Mouse (Mus musculus) mouse embryonic stem cell (cell line): Measurements from ENCODE around the gene Phf21b.
"Not testable (repeated sequence)": the region's sequence is repeated elsewhere in the genome, so short reads cannot be mapped to it uniquely, and the experiment has no call there.

Experiments
- in situ Hi-C, 2 experiments: fragments of 300-500 bp; cut with MboI; formaldehyde crosslinking; loops; 1 replicate in 1 of 2; 3 replicates in 1 of 2; pipeline ENCODE4 v1.14.3; 2019 to 2020; ENCODE audit warnings: low sequenced_read_pairs in 2 of 2, low pct_unique_long_range_greater_than_20kb in 1 of 2, mixed read lengths in 1 of 2; ENCODE audit not compliant: unreplicated experiment in 1 of 2

Gene Phf21b

DNA sequence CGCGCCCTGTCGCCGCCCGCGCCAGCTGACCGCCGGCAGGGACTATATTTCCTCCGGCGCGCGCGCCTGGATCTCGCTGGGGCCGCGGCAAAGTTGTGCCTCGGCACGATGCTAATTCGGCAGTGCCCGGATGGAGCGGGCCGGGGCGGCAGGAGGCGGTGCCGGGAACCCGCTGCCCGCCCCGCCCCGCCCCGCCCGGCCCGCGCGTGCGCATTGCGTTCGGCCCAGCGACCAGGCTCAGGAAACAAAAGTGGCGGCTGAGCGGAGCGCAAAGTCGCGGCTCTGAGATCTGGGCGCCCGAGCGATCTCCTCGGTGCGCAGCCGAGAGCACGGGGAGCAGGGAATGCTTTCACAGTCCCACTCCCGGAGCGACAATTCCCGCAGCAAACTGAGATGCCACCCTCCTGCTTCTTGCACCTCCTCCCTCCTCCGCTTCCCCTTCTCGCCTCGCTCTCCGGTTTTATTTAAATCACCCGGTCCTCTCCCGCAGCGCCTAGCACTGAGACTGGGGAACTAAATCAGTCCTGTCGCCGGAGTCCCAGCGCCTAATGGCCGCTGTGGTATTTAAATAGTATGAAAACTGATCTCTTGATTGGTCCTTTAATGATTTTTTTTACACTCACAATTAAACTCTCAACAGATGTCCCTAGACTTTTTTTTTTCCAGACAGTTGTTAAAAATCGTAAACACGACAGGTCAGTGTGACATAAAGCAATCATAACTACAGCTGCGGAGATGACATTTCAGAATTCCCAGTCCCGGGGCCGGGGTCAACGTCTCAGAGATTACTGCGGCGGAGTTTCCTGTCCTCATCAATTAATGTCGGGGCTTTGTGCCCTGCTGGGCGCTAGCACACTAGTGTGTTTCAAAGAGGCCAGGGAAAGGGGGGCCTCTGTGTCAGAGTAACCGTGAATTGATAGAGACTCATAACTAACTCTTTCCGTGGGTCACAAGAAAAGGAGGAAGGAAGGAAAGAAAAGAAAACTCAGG, at the start of gene Phf21b:
Gene Phf21b, minus strand, starts transcription at position 44 of the 990 bp plus-strand sequence.
- in situ Hi-C loops = no loop called here

DNA sequence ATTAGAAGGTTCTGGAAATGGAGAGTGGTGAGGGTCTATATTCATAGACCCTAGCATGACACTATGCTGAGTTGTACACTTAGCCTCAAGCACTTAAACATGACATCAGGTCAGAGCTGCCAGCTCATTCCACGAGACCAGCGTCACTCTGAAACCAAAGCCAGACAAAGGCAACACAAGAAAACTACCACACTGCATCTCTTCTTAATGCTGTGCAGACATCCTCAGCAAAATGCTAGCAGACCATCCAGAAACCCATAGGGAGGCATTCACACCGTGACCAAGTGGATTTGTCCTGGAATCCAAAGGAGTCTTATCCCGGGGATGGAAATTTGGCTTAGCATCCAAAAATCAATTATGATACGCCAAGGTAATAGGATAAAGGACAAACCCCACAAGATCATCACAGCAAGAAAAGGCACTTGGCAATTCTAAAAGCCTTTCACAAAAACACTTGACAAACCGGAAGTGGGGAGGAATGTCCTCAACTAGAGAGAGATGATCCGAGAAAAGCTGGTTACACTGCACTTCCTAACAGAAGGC, 48.1 kb upstream of the Phf21b start:
- in situ Hi-C loops = no loop called here

GRCm38 (mm10) chr15:84898077-84898476, 42.2 kb upstream of the Phf21b start:
- in situ Hi-C loops = no loop called here

- in situ Hi-C loops = no loop called here
These were observed 40.8 kb upstream of the Phf21b start for GRCm38 (mm10) chr15:84896664-84897063.

DNA sequence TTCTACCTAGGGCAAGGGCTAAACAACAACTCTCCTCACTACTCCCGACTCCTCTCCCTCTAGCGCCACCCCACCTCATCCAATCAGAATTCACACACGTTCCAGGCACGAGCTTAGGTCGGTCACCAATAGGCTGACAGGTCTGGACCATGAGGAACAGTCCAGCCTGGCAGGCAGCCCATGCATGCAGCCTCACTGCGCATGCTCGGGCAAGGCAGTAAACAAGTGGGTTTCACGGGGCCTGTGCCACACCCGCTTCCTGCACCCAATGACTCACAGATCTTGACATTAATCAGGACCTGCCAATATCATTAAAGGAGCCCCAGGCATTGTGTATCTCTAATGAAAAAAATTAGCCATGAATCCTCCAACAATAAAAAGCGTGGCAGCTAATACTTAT, 40.4 kb upstream of the Phf21b start:
- in situ Hi-C loops = not testable (repeated sequence)

- in situ Hi-C loops = no loop called here
These were observed 35.8 kb upstream of the Phf21b start for GRCm38 (mm10) chr15:84891658-84892057.

GRCm38 (mm10) chr15:84891246-84891645, 35.4 kb upstream of the Phf21b start:
- in situ Hi-C loops = no loop called here

- in situ Hi-C loops = no loop called here
These were observed 32.2 kb upstream of the Phf21b start for GRCm38 (mm10) chr15:84888066-84888465.

GRCm38 (mm10) chr15:84877029-84877815, 21.4 kb upstream of the Phf21b start:
- in situ Hi-C loops = no loop called here

GRCm38 (mm10) chr15:84873867-84874266, 18.0 kb upstream of the Phf21b start:
- in situ Hi-C loops = no loop called here

DNA sequence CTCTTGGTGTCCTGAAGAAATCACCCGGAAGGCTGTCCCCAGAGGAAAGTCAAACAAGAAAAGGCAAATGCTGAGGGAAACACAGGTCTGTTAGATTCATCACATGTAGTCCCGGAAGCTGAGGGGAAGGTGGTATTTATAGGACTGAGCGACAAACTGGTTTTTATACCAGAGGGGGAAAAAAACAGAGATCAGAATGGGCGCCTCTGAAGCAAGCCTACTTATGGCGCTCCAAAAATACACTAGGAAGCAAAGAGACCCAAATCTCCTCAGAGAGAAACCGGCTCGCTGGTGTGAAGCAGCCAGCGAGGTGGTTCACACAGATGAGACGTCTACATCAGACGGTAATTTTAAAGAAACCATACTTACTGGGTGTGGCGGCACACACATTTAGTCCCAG, 17.2 kb upstream of the Phf21b start:
- in situ Hi-C loops = no loop called here

DNA sequence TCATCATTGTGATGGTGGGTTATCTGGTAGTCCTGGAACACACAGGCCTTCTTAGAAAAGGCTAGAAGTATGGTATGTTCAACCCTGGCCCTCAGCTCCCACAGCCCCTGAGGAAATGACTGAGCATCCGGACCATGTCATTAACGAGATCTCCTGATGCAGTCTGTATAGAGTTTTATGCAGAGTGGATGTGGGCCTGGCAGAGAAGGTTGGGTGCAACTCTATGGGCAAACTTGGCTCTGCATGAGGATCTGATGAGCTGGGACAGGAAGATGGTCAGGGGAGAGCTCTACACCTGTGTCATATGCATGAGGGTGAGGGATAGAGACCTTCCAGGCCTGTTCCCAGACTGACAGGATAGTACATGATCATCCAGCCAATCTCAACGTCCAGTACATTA, 16.0 kb upstream of the Phf21b start:
- in situ Hi-C loops = no loop called here

DNA sequence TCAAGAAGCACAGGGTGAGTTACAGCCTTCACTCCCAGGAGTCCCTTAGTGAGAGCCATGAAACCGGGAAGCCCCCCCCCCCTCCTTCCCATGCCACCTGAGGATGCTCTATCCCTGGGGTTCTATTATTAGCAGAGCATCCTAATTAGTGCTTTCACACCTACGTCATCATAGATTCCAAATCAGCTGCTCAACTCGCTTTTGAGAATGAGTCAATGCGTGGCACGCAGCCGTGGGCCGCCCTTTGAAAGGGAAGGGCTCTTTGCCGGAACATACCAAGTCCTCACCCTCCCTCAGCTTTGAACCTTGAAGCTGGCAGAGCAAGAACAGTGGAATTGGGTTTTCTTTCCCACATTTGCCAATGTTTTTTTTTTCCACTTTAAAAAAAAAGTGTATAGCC, 6.1 kb upstream of the Phf21b start:
- in situ Hi-C loops = no loop called here

DNA sequence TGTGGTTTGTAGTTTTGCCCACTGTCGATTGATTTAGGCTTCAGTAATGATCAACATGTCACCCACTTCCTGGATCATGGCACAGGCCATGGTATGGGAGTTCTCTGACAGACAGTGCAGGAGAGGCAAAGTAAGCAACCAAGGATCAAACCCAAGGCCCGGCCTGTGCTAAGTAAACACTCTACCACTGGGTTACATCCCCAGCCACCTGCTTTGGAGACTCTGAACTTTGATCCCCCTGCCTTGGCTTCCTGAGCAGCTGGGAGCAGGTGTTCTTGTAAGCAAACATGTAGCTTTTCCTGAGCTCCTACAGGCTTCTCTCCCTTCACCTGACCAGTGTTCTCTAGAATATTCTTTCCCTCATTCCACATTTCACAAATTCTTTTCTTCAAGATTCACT, 1.8 kb upstream of the Phf21b start:
- in situ Hi-C loops = no loop called here

- in situ Hi-C loops = no loop called here
These were observed 638 bp downstream of the Phf21b start for GRCm38 (mm10) chr15:84854921-84855901.

DNA sequence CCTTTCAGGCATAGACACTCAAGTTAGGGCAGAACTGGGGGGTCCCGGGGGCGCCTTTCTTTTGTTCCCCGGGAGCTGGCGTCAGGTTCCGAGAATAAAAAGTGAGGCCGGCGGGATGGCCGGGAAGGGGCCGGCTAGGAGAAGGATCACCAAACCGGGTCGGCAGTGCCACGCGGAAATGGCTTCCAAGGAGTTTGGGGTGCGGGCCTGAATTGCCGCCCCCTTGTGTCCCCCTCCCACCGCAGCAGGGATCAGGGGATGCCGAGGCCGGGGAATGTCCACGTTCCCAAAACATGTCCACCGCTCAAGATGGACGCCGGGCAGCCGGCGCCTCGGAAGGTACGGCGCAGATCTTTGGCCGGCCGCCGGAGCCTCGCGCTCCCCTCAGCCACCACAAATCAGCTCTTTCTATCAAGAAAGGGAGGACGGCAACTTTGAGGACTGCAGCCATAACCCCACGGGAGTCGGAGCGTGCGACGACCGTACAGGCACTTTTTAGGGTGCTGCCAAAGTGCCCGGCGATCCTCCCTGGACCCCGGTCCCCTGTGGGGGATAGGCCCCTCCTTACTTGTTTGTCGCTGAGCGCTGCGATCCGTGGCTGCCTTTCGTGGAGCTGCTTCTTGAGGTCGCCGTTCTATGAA, 1.6 kb downstream of the Phf21b start:
- in situ Hi-C loops = no loop called here

DNA sequence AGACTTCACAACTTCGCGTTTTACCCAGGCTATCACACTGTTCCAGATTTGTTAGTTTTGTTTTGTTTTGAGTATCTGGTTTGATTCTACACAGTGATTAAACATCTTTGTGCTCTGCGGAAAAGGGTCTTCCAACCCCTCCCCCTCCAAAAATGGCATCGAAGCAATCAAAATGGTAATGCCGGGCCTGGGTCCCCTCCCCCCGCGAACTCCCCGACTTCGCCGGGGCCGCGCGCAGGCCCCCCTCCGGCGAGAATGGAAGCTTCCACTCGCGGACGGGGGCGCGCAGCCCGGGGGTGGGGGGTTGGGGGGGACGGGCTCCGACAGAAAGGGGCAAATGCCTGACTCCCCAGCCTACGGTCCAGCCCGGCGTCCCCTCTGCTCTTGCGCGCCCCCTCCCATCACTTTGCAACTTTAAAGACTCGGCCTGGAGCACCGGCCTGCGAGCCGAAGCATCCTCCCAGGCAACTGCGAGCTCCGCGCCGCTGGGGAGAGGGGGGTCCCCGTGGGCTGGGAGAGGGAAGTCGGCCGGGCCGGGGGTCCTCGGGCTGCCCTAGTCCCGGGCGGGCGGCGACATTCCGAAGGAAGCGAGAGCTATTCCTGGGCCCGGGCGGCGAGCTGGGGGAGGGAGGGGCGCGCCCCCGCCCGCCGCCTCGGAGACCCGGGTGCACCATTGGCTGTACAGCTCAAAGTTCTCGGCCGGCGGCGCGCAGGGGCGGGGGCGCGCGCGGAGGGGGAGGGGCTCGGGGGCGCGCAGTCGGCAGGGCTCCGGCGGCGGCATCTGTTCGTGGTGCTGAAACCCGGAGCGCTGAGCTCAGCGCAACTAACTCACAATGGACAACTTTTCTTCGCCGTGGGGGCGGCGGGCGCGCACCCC, 2.4 kb downstream of the Phf21b start:
- in situ Hi-C loops = no loop called here
